Mouse (Mus musculus) intestine, postnatal 0 days (tissue): ENCODE measurements around the gene Tmem30c. TPM values are rescaled to one million over a fixed set of nuclear protein-coding genes. Genes with fewer than 3 reads are reported as not detected.
"Not testable (repeated sequence)": the region's sequence is repeated elsewhere in the genome, so short reads cannot be mapped to it uniquely, and the experiment has no call there.

Source experiments
- ATAC-seq: fragments of 200-750 bp; cut with Nextera tagmentation; 2 replicates; pipeline ENCODE4 v1.8.0; 2017; ENCODE audit warnings: mild to moderate bottlenecking, moderate TSS enrichment, moderate library complexity
- H3K27ac ChIP-seq: fragments of 300-500 bp; sonication (generic); 2 replicates; pipeline ENCODE4 v1.5.1; 2014; ENCODE audit warnings: mild to moderate bottlenecking, low read depth, low read length, moderate library complexity
- H3K27me3 ChIP-seq: fragments of 300-500 bp; sonication (generic); replicated peaks from 2 replicates; pipeline ENCODE4 v1.6.1; 2014; ENCODE audit warnings: low read length, mixed read lengths; ENCODE audit not compliant: control insufficient read depth, insufficient read depth
- H3K36me3 ChIP-seq: fragments of 300-500 bp; sonication (generic); 2 replicates; pipeline ENCODE4 v1.6.1; 2014; ENCODE audit warnings: mild to moderate bottlenecking, moderate library complexity; ENCODE audit not compliant: control insufficient read depth, insufficient read depth
- H3K4me1 ChIP-seq: fragments of 300-500 bp; sonication (generic); replicated peaks from 2 replicates; pipeline ENCODE4 v1.6.1; 2014; ENCODE audit warnings: antibody characterized with exemption, low read length, mixed read lengths; ENCODE audit not compliant: control insufficient read depth, insufficient read depth
- H3K4me2 ChIP-seq: fragments of 300-500 bp; sonication (generic); replicated peaks from 2 replicates; pipeline ENCODE4 v1.6.1; 2014; ENCODE audit warnings: low read depth, mild to moderate bottlenecking, moderate library complexity
- H3K4me3 ChIP-seq: fragments of 300-500 bp; sonication (generic); 2 replicates; pipeline ENCODE4 v1.5.1; 2014; ENCODE audit warnings: low read depth, low read length
- H3K9ac ChIP-seq: fragments of 300-500 bp; sonication (generic); 2 replicates; pipeline ENCODE4 v1.6.1; 2014; ENCODE audit warnings: mild to moderate bottlenecking, low read depth, low read length
- H3K9me3 ChIP-seq: fragments of 300-500 bp; sonication (generic); 2 replicates; pipeline ENCODE4 v1.6.1; 2016; ENCODE audit warnings: mixed run types; ENCODE audit not compliant: control insufficient read depth
- CTCF ChIP-seq: sonication (generic); IDR thresholded peaks from 2 replicates; pipeline ENCODE4 v1.5.1; 2016; ENCODE audit warnings: low read depth, mild to moderate bottlenecking, control low read depth, antibody characterized with exemption, moderate library complexity
- WGBS: fragments of 180-500 bp; shearing (Covaris S2); extraction: QIAGEN DNeasy Blood & Tissue Kit; methylation state at CpG from one replicate; pipeline ENCODE4 v1.1.7; 2014; 5-methylcytosine and 5-hydroxymethylcytosine counted together
- polyA plus RNA-seq: library from polyadenylated mRNA; unstranded; fragments of >200 nt; fragmentation: Nextera tagmentation; extraction: Ambion mirVana; gene quantifications from 2 replicates; pipeline ENCODE4 v1.2.1, GENCODE M21; 2015

Tmem30c gene
- polyA plus RNA-seq, 1 experiment from 2014 or later, result not detected

DNA sequence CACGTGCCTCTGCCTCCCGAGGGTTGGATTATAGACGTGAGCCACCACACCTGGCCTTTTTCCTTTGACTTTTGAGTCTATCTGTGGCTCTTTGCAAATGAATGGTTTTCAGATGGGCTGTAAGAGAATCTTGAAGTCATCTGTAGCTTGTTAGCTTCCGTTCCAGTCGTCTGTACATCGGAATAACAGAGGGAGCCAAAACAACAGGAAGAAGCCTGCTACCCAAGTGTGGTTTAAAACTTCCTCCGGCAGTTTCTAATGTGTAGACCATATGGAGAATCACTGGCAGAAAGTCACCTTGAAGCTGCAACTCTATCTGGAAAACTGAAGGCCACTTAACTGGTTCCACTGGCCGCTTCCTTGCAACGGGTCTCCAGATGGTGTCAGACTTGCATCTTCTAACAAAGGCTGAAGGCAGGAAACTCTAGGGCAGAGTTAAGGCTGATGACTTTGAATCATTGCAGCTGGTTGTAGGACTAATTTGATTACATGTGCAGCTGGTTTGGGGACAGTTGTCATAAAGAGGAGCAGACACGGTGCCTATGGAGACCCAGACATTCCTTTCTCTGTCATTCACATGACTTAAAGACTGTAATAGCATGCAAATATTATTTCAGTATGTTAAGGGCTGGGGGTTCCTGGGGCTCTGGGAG lies 49.3 kb downstream of the Tmem30c start:
- no peaks in the 10 kb centered on the region for H3K4me1 ChIP-seq
- H3K4me3 ChIP-seq, result no peak overlapping the region
- H3K9me3 ChIP-seq, result no peaks in the 10 kb centered on the region
- TF ChIP-seq CTCF, result peak; percentile 47
- H3K4me2 ChIP-seq, result no peak overlapping the region
- H3K36me3 ChIP-seq, result no peaks in the 10 kb centered on the region
- no peak overlapping the region for H3K27ac ChIP-seq
- 45% methylated on average over 10 of the region's 10 CpGs for WGBS
- ATAC-seq, result no peak
- no peaks in the 10 kb centered on the region for H3K27me3 ChIP-seq
- H3K9ac ChIP-seq, result no peak overlapping the region

DNA sequence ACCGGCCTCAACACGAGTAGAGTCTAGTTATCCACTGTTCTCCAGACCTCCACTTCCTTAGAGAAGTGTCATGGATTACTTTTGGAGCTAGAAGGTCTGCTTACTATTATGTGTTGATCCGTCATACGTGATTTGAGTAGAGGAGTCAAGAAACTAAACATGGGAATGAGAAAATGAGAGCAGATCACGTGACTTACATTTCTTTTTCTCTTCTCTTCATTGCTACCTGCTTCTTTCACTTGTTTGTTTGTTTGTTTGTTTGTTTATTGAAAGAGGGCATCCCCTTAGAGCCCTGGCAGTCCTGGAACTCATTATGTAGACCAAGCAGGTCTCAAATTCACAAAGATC lies 49.8 kb downstream of the Tmem30c start:
- Histone ChIP-seq H3K27ac (no peak overlapping the region), H3K27me3 (no peaks in the 10 kb centered on the region), H3K4me1 (no peaks in the 10 kb centered on the region), H3K9me3 (no peaks in the 10 kb centered on the region), H3K36me3 (no peaks in the 10 kb centered on the region), H3K4me2 (no peak overlapping the region), H3K4me3 (no peak overlapping the region), H3K9ac (no peak overlapping the region)
- 84% methylated on average over 5 of the region's 5 CpGs for WGBS
- TF ChIP-seq CTCF, result no peak
- no peak for ATAC-seq

DNA sequence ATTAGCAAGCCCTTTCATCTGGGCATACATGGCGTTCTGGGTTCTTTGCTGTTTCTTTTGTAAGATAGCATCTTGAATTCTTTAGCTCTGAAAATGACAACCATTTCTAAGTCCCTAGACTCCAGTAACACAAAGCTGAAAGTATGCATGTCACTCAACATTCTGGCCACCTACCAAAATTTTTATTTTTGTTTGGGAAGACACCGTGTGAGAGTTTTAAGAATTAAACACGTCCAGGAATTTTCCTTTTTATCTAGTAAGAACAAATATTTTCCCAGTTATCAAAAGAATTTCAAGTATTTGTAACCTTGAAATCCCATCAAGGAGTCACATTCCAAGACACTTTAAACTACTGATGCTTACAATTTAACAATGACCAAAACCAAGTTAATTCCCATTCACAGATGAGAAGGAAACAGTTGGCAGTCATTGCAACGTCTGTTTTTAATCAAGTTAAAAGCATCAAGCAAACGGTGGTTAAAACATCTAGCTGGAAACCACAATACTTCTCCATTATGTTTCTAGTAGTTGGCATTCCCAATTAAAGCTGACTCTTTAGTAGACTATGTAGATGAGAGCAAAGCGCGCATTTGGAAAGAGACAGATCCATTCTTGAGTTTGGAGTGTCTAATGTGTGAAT lies 56.7 kb downstream of the Tmem30c start:
- H3K4me3 ChIP-seq, result no peak overlapping the region
- no peak for TF ChIP-seq CTCF
- no peak overlapping the region for H3K27ac ChIP-seq
- no peaks in the 10 kb centered on the region for H3K4me1 ChIP-seq
- no peak overlapping the region for H3K4me2 ChIP-seq
- 43% methylated on average over 7 of the region's 7 CpGs for WGBS
- no peaks in the 10 kb centered on the region for H3K36me3 ChIP-seq
- ATAC-seq, result no peak
- no peak overlapping the region for H3K9ac ChIP-seq
- H3K27me3 ChIP-seq, result no peaks in the 10 kb centered on the region
- no peaks in the 10 kb centered on the region for H3K9me3 ChIP-seq

DNA sequence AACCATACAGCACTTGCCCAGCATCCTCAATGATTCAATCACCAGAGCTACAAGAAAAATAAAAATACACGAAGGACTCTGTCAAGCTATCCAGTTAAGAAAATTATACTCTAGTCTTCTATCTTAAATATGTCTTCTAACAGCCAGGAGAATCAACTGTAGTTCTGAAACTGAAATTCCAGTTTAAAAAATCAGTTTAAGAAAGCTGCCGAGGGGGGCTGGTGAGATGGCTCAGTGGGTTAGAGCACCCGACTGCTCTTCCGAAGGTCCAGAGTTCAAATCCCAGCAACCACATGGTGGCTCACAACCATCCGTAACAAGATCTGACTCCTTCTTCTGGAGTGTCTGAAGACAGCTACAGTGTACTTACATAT lies 60.7 kb downstream of the Tmem30c start:
- H3K27me3 ChIP-seq, H3K9me3 ChIP-seq, H3K9ac ChIP-seq, H3K36me3 ChIP-seq, H3K4me3 ChIP-seq, ATAC-seq, H3K4me1 ChIP-seq, H3K27ac ChIP-seq: not testable (repeated sequence)
- H3K4me2 ChIP-seq, result peak overlapping the region; percentile 49; the same call in 1 of the 2 replicates
- WGBS, result 66% methylated on average over 4 of the region's 5 CpGs

DNA sequence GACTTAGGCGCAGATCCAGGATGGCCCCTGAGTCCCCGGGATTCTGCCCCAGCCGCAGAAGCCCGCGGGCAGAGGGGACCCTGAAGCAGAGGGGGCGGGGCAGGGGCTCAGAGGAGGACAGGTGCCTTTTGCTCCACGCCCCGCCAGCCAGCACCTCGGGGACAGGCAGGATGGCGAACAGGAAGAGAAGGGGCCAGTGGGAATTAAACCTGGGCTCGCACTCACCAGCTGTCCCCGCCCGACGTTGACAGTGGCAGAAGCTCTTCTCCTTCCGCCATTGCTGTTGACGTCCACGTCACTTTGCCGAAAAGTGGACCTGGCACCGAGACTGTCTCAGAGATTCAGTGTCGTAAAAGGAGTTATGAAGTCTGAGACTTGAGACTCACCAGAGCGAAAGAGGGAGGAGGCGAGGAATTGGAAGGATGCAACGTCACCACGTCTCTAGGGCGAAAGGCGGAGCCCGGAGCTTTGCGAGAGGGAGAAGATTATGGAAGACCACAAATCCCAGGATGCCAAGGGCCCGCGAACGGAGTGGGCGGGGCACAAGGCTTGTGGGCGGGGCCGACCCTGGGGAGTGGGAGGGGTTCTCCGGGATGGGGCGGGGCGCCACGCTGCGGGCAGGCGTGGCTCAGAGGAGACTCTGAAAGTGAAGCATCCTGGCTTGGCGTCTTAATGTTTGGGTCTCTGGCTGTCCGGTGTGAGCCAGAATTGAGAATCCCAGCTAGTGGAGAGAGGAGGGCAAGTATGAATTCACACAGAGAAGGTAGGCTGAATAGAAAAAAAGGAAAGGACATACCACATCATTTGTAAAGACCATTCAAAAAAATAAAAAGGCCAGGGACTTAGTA lies 61.4 kb downstream of the Tmem30c start, which contains the start of gene Tbc1d23:
Gene Tbc1d23, minus strand, starts transcription at position 416 of the 848 bp plus-strand sequence.
- Histone ChIP-seq H3K36me3 (no peaks in the 10 kb centered on the region), H3K27me3 (no peaks in the 10 kb centered on the region), H3K9ac (peak within 1 kb of the TSS; percentile 76), H3K27ac (peak within 1 kb of the TSS; percentile 90), H3K9me3 (no peaks in the 10 kb centered on the region), H3K4me2 (peak within 1 kb of the TSS; percentile 67), H3K4me1 (0 out of 2 replicates have a peak, but pooled peaks cover 6% of the 10 kb centered on the region), H3K4me3 (peak within 1 kb of the TSS; percentile 84)
- TF ChIP-seq CTCF, result no peak
- ATAC-seq, result peak; percentile 99
- WGBS, result under 1% methylated on average over 42 of the region's 42 CpGs

DNA sequence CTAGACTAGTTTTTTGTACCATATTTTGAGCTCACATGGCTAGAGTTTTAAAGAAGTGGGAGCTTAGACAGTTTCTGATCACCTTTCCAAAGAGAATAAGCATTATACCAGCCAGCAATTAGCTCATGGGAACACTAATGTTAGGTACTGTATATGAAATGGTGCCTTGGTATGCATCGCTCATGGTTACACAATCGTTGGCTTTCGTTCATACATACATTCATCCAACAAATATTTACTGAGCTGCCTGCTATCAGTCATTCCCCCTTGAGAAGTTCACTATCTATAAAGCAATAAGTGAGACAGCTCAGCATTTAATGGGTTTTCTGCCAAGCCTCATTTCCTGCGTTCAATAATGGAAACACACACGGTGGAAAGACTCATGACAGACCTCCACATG lies 66.2 kb downstream of the Tmem30c start:
- 26% methylated on average over 5 of the region's 5 CpGs for WGBS
- no peaks in the 10 kb centered on the region for H3K9me3 ChIP-seq
- H3K36me3 ChIP-seq, result peaks cover 5% of the 10 kb centered on the region; the same call in 1 of the 2 replicates
- no peaks in the 10 kb centered on the region for H3K27me3 ChIP-seq
- no peak for ATAC-seq
- no peak overlapping the region for H3K9ac ChIP-seq
- 0 out of 2 replicates have a peak overlapping the region, but pooled peaks have one; percentile 13 for H3K4me2 ChIP-seq
- no peak for TF ChIP-seq CTCF
- H3K27ac ChIP-seq, result no peak overlapping the region
- H3K4me1 ChIP-seq, result 0 out of 2 replicates have a peak, but pooled peaks cover 6% of the 10 kb centered on the region
- no peak overlapping the region for H3K4me3 ChIP-seq
